Mouse (Mus musculus): ENCODE measurements around the gene Rbfox2.

- TF ChIP-seq CTCF (IDR thresholded peaks at IDR 0.05; ENCODE audit: borderline replicate concordance, insufficient read depth, low read length) (no peak), POLR2A (IDR thresholded peaks at IDR 0.05; ENCODE audit: low read depth, low read length) (no peak)
These were observed 262.0 kb downstream of the Rbfox2 start, which contains the start of gene Apol6 for GRCm38 (mm10) chr15:77044597-77045320.
